Mouse (Mus musculus): ENCODE measurements at regions not wholly inside any gene's neighbourhood (a gene's known extent, or its start where the extent isn't known, plus 50 kb on each side); places are given as distances from the start of the nearest gene placed in this dataset.

DNA sequence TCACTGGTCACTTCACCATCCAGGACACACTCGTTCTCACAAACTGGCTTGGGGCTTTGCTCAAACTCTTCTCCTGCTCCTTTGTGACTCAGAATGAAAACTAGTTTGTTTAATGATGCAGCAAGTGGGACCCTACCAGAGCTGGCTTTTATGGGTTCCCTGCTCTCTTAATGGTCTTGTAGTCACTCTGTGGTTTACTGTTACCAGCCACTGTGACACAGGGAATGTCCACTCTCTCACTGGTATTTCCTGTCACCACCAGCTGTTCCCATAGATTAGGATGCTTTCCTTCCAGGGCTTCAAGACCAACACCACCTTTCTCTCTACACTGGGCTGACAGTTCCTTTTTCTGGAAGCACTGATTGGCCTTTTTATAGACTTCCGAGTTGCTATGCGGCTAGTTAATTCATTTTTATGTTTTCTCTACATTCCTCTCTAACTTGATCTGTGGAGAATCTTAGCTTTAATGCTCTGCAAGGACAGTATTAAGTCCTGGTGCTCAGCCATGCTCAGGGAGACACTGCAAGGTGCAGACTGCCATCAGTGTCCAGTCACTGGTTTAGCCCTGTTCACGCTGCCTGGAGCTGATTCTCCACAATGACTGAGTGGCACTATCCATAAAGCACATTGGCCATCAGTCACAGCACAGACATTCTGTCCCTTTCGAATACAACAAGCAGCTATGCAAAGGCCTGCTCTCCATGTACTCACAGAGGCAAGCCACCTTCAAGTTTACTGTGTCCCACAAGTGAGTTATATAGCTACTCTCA is 149.2 kb upstream of the Klf14 start:
- Histone ChIP-seq H3K4me2 (replicated peaks; ENCODE audit: low read depth, low read length) (no peak overlapping the region), H3K27ac (ENCODE audit: low read length) (no peak overlapping the region), H3K27me3 (ENCODE audit: control insufficient read depth, insufficient read depth, low read length) (no peaks in the 10 kb centered on the region), H3K4me1 (ENCODE audit: control insufficient read depth, insufficient read depth, low read length) (no peaks in the 10 kb centered on the region), H3K36me3 (ENCODE audit: control insufficient read depth, insufficient read depth, low read length) (no peaks in the 10 kb centered on the region), H3K4me3 (ENCODE audit: low read depth, low read length) (no peak overlapping the region), H3K9me3 (ENCODE audit: control insufficient read depth, low read depth, low read length) (peaks cover 7% of the 10 kb centered on the region; the same call in 1 of the 2 replicates), H3K9ac (replicated peaks; ENCODE audit: low read depth, low read length) (no peak overlapping the region)
- no peak for ATAC-seq (ENCODE audit: insufficient number of reproducible peaks, insufficient read depth, low FRiP score, low read depth)
- WGBS = 83% methylated on average over 5 of the region's 5 CpGs

DNA sequence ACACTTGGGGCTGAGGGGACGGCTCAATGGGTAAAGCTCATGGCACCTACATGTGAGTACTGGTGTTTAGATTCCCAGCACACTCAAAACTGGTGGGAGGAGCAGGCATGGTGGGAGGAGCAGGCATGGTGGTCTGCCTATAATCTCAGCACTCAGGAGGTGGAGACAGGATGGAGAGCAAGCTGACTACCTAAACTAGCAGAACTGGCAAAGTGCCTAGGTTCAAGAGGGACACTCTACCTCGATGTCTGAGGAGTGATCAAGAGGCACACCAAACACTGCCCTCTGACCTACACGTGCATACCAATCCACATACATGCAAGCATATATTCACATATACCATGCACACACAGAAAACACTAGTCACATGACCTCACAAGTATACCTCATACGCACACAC is 150.7 kb upstream of the Klf14 start:
- Histone ChIP-seq H3K9ac (replicated peaks; ENCODE audit: low read depth, low read length) (no peak overlapping the region), H3K9me3 (ENCODE audit: control insufficient read depth, low read depth, low read length) (peaks cover 7% of the 10 kb centered on the region; the same call in 1 of the 2 replicates), H3K4me2 (replicated peaks; ENCODE audit: low read depth, low read length) (no peak overlapping the region), H3K36me3 (ENCODE audit: control insufficient read depth, insufficient read depth, low read length) (no peaks in the 10 kb centered on the region), H3K4me3 (ENCODE audit: low read depth, low read length) (no peak overlapping the region), H3K27ac (ENCODE audit: low read length) (no peak overlapping the region), H3K27me3 (ENCODE audit: control insufficient read depth, insufficient read depth, low read length) (no peaks in the 10 kb centered on the region), H3K4me1 (ENCODE audit: control insufficient read depth, insufficient read depth, low read length) (no peaks in the 10 kb centered on the region)
- 93% methylated on average over 4 of the region's 4 CpGs for WGBS
- ATAC-seq (ENCODE audit: insufficient number of reproducible peaks, insufficient read depth, low FRiP score, low read depth) = no peak

DNA sequence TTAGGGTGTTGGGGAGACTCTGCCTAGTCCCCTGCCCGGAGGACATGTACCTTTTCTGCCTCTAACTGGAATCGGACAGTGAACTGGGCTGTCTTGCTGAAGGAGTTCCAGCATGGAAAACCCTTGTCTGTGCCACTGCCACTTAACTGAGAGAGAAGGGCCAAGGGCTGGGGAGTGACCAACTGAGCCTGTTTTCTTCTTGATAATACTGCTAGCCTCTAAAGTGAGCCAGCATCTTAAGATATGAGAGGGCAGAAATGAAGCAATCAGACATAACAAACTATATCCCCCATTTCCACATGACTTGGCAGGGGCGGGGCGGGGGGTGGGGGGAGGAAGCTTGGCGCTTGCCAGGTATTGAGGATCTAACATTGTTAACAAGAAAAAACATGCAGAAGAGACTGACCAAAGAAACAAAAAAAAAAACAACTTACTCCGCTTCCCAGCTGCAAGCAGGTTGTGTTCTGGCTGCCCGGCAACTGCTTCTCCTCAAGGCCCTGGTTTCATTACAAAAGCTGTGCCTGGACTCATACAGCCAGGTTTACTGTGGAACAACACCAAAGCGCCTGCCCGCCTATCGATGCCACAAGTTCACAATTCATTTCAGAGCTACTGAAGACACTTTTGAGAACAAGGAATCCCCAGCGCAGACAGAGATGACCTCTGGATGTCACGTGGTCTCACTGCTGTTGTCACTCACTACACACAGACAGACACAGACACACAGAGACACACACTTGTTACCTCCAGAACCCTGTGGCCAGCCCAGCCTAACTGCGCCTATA is 153.6 kb upstream of the Klf14 start:
- 85% methylated on average over 13 of the region's 13 CpGs for whole genome bisulfite sequencing
- H3K36me3 ChIP-seq (ENCODE audit: control insufficient read depth, insufficient read depth, low read length) = no peaks in the 10 kb centered on the region
- peaks cover 7% of the 10 kb centered on the region; the same call in 1 of the 2 replicates for H3K9me3 ChIP-seq (ENCODE audit: control insufficient read depth, low read depth, low read length)
- no peak overlapping the region for H3K9ac ChIP-seq (replicated peaks; ENCODE audit: low read depth, low read length)
- no peak overlapping the region for H3K27ac ChIP-seq (ENCODE audit: low read length)
- H3K4me3 ChIP-seq (ENCODE audit: low read depth, low read length) = no peak overlapping the region
- no peak for ATAC-seq (ENCODE audit: insufficient number of reproducible peaks, insufficient read depth, low FRiP score, low read depth)
- no peak overlapping the region for H3K4me2 ChIP-seq (replicated peaks; ENCODE audit: low read depth, low read length)
- 0 out of 2 replicates have a peak, but pooled peaks cover 3% of the 10 kb centered on the region for H3K4me1 ChIP-seq (ENCODE audit: control insufficient read depth, insufficient read depth, low read length)
- H3K27me3 ChIP-seq (ENCODE audit: control insufficient read depth, insufficient read depth, low read length) = no peaks in the 10 kb centered on the region

DNA sequence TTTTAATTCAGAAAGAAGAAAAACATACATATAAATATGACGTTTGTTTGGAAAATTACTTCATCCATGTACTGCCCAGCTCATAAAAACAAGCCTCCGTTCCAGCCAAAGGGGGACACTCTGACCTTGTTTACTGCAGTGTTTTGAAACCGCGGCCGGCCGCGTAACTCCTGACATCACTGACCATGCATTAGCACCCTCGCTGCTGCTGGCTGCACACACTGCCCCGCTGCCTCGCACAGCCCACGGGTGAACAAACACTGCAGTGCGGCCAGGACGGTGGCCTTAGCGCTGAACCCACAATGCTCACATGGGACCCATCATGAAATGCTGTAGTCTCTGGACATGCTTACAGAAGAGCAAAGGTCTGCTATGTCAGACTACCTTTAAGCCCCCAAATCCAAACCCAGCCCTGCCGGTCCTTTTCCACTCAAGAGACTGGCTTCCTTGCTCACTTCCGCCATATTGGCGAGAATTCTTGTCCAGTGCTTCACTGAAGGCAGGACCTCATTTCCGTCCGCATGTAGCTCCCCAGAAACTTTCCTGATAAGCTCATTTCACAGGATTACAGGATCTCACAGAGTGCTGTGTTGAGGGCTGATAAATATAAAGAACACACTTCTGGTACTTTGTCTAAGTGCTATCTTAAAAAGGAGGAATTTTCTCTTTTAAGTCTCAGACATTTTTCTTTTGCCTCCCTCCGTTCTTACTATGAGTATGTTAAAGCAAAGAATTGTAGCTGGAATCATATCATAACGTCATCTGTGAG is 154.9 kb upstream of the Klf14 start:
- Histone ChIP-seq H3K27ac (ENCODE audit: low read length) (no peak overlapping the region), H3K9me3 (ENCODE audit: control insufficient read depth, low read depth, low read length) (peaks cover 7% of the 10 kb centered on the region; the same call in 1 of the 2 replicates), H3K9ac (replicated peaks; ENCODE audit: low read depth, low read length) (no peak overlapping the region), H3K36me3 (ENCODE audit: control insufficient read depth, insufficient read depth, low read length) (no peaks in the 10 kb centered on the region), H3K4me3 (ENCODE audit: low read depth, low read length) (no peak overlapping the region), H3K4me2 (replicated peaks; ENCODE audit: low read depth, low read length) (no peak overlapping the region), H3K27me3 (ENCODE audit: control insufficient read depth, insufficient read depth, low read length) (no peaks in the 10 kb centered on the region), H3K4me1 (ENCODE audit: control insufficient read depth, insufficient read depth, low read length) (0 out of 2 replicates have a peak, but pooled peaks cover 3% of the 10 kb centered on the region)
- ATAC-seq (ENCODE audit: insufficient number of reproducible peaks, insufficient read depth, low FRiP score, low read depth) = no peak
- 90% methylated on average over 21 of the region's 21 CpGs for WGBS

DNA sequence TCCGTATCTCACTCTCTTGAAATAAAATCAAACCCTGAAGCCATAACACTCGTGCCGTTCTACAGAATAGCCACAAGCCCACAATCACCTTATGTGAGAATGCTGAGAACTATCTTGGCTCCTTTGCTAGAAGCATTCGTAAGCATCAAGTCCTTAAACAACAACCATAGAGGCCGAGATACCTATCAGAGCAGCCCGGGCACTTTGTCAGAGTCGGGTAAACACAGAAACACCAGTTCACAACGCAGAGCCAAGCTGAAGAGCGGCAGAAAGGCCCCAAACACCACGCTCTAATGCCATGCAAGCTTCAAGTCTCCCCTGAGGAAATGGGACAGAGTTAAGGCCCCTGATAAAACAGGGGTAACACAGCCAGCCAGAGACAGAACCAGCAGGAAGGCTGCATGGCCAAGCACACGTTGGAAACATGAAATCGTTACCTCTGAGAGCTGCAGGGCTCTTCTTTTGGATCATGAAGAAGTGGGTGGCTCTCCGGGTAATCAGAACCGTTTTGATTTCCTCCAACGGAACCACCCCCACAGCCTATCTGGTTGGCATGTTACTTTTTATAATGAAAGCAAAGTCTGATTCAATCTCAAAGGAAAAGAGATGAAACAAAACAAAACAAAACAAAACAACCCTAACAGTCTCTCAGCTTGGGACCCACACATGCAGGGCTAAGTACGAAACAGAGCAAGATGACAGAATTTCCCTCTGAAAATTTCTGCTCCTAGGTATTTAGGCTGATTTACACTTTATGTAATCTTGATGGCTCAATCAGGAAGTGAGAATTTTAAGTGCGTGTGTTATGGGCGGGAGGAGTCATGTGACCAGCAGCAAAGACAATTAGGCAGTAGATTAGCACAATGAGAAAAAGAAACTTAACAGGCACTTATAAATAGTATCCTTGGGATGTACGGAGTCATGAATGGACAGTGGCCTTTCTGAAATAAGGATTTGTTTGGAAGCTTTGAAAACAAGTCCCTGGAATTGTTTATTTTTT is 155.8 kb upstream of the Klf14 start:
- Histone ChIP-seq H3K9ac (replicated peaks; ENCODE audit: low read depth, low read length) (no peak overlapping the region), H3K4me1 (ENCODE audit: control insufficient read depth, insufficient read depth, low read length) (0 out of 2 replicates have a peak, but pooled peaks cover 3% of the 10 kb centered on the region), H3K4me3 (ENCODE audit: low read depth, low read length) (no peak overlapping the region), H3K27me3 (ENCODE audit: control insufficient read depth, insufficient read depth, low read length) (no peaks in the 10 kb centered on the region), H3K4me2 (replicated peaks; ENCODE audit: low read depth, low read length) (no peak overlapping the region), H3K9me3 (ENCODE audit: control insufficient read depth, low read depth, low read length) (no peaks in the 10 kb centered on the region), H3K27ac (ENCODE audit: low read length) (no peak overlapping the region), H3K36me3 (ENCODE audit: control insufficient read depth, insufficient read depth, low read length) (no peaks in the 10 kb centered on the region)
- WGBS = 64% methylated on average over 19 of the region's 19 CpGs
- ATAC-seq (ENCODE audit: insufficient number of reproducible peaks, insufficient read depth, low FRiP score, low read depth) = no peak

DNA sequence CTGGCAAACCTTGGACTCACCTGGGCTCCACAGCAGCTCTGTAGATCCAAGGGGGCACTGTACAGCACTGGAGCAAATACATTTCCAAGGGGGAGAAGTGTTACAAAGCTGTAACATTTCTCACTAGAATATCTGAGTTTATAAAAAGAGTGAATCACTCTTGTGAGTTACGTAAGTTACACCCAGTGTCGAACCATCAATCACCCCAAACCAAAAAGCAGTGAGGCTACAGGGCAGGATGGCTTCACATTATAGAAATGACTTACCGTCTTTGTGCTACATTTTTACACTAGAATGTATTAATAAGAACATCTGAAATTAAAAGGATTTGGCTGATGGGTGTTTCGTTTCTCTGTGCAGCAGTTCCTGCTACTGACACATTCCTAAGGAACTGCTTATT is 156.7 kb upstream of the Klf14 start:
- H3K4me3 ChIP-seq (ENCODE audit: low read depth, low read length) = no peak overlapping the region
- ATAC-seq (ENCODE audit: insufficient number of reproducible peaks, insufficient read depth, low FRiP score, low read depth) = no peak
- H3K27me3 ChIP-seq (ENCODE audit: control insufficient read depth, insufficient read depth, low read length) = no peaks in the 10 kb centered on the region
- WGBS = 56% methylated on average over 4 of the region's 4 CpGs
- H3K4me1 ChIP-seq (ENCODE audit: control insufficient read depth, insufficient read depth, low read length) = 0 out of 2 replicates have a peak, but pooled peaks cover 3% of the 10 kb centered on the region
- no peak overlapping the region for H3K9ac ChIP-seq (replicated peaks; ENCODE audit: low read depth, low read length)
- no peaks in the 10 kb centered on the region for H3K9me3 ChIP-seq (ENCODE audit: control insufficient read depth, low read depth, low read length)
- H3K27ac ChIP-seq (ENCODE audit: low read length) = no peak overlapping the region
- H3K4me2 ChIP-seq (replicated peaks; ENCODE audit: low read depth, low read length) = no peak overlapping the region
- no peaks in the 10 kb centered on the region for H3K36me3 ChIP-seq (ENCODE audit: control insufficient read depth, insufficient read depth, low read length)

DNA sequence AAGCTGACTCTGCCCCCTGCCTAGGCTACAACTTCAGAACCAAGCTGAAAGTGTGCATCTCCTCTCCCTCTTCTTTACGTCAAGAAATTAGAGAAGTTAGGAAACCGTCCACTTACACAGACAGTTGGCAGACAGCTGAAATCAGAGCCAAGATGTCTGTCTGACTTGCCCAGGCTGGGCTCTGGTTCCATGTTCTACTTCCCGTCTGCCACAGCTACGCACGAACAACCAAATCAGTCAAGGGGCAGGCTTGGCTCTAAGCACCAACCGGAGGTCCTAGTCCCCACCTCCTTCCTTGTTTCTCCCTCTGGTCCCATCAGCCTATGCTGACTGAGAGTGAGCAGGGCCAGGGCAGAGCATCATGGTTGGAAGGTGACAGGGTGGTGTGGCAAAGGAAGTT is 157.5 kb upstream of the Klf14 start:
- no peaks in the 10 kb centered on the region for H3K27me3 ChIP-seq (ENCODE audit: control insufficient read depth, insufficient read depth, low read length)
- ATAC-seq (ENCODE audit: insufficient number of reproducible peaks, insufficient read depth, low FRiP score, low read depth) = no peak
- WGBS = 58% methylated on average over 6 of the region's 6 CpGs

More for the DNA sequence above, 157.5 kb upstream of the Klf14 start:
- no peak overlapping the region for H3K4me2 ChIP-seq (replicated peaks; ENCODE audit: low read depth, low read length)
- H3K4me1 ChIP-seq (ENCODE audit: control insufficient read depth, insufficient read depth, low read length) = 0 out of 2 replicates have a peak, but pooled peaks cover 3% of the 10 kb centered on the region
- H3K9me3 ChIP-seq (ENCODE audit: control insufficient read depth, low read depth, low read length) = no peaks in the 10 kb centered on the region
- H3K4me3 ChIP-seq (ENCODE audit: low read depth, low read length) = no peak overlapping the region
- no peak overlapping the region for H3K9ac ChIP-seq (replicated peaks; ENCODE audit: low read depth, low read length)
- no peaks in the 10 kb centered on the region for H3K36me3 ChIP-seq (ENCODE audit: control insufficient read depth, insufficient read depth, low read length)
- H3K27ac ChIP-seq (ENCODE audit: low read length) = no peak overlapping the region

Data from stomach, embryonic 14.5 days (tissue).